ENCODE assay signal across 10 mouse cellular contexts in the genomic region with DNA sequence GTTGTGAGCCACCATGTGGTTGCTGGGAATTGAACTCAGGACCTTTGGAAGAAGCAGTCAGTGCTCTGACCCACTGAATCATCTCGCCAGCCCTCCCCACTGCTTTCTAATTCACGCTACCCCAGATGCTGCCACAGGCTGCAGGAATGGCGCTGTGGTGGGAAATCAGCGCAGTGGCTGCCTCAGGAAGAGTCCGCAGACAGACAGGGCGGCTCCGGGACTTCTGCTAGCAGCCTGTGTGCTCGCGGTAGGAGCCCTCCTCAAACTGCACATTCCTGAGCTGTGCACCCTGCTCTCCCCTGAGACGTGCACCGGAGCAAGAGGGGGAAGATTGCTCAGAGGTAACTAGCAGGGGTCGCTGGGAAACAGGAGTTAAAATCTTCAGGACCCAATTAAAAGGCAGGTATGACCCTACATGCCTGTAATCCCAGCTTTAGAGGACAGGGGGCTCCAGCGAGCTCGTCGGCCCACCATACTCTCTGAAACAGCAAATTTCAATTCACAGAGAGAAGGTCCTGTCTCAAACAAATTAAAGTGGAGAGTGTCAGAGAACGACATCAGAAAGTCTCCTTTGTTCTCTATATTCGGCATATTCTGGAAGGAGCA. TPM values are rescaled to one million over a fixed set of nuclear protein-coding genes. Genes with fewer than 3 reads are reported as not detected.
DNase-seq lines count a peak whose midpoint lies in the region; ATAC-seq and TF ChIP-seq lines count a peak whose summit lies in the region.
"Had no signal": no experiment of that assay in that cellular context is flagged by ENCODE, and none has a peak within 500 bp of the region (broad histone marks: within the 10 kb centered on the region; RNA-seq: fewer than 3 reads in every experiment).

No protein-coding gene starts in this region.

- TF ChIP-seq CTCF in liver, adult 2 months (IDR thresholded peaks at IDR 0.05; ENCODE audit: low read depth, low read length): peak; percentile 16; the same call in 1 of the 2 replicates

- DNase-seq in cerebellum, postnatal 14 days: peak; percentile 34 to 62
- no peak for DNase-seq in cerebellum, postnatal 36 days
- no peak for DNase-seq in liver, adult 2 months (ENCODE audit: extremely low read depth, low read depth, low spot score)
- DNase-seq in liver: no peak
- no peak for DNase-seq in ovary, adult 18-20 months (ENCODE audit: low spot score)
- no peak for DNase-seq in adrenal gland, adult 18-20 months (ENCODE audit: low spot score in 2 of 2)
- DNase-seq: B cell, adult 2 months; layer of hippocampus, postnatal 36 days had no signal

- H3K4me2 ChIP-seq in embryonic facial prominence, embryonic 12.5 days (replicated peaks): 0 out of 2 replicates have a peak overlapping the region, but pooled peaks have one; percentile 15
- H3K4me2 ChIP-seq in midbrain, embryonic 13.5 days (replicated peaks): no peak overlapping the region

- H3K9me3 ChIP-seq in embryonic facial prominence, embryonic 12.5 days: no peaks in the 10 kb centered on the region
- H3K9me3 ChIP-seq in midbrain, embryonic 13.5 days: no peaks in the 10 kb centered on the region

- H3K79me2 ChIP-seq in liver, adult 2 months (ENCODE audit: control insufficient read depth, insufficient read depth, low read length): no peaks in the 10 kb centered on the region

- H3K36me3 ChIP-seq in liver, adult 2 months (ENCODE audit: control insufficient read depth, insufficient read depth, low read length): no peaks in the 10 kb centered on the region
- no peaks in the 10 kb centered on the region for H3K36me3 ChIP-seq in embryonic facial prominence, embryonic 12.5 days
- no peaks in the 10 kb centered on the region for H3K36me3 ChIP-seq in midbrain, embryonic 13.5 days

- ATAC-seq in embryonic facial prominence, embryonic 12.5 days (ENCODE audit: insufficient number of reproducible peaks, insufficient read depth, low FRiP score, low TSS enrichment): no peak
- 0 out of 2 replicates have a peak, but pooled peaks have one; percentile 27 for ATAC-seq in midbrain, embryonic 13.5 days

- no peak overlapping the region for H3K4me3 ChIP-seq in liver, adult 2 months (ENCODE audit: insufficient read depth, low read depth, low read length)
- no peak overlapping the region for H3K4me3 ChIP-seq in embryonic facial prominence, embryonic 12.5 days
- no peak overlapping the region for H3K4me3 ChIP-seq in midbrain, embryonic 13.5 days (replicated peaks)

- TF ChIP-seq POLR2A in liver, adult 2 months (IDR thresholded peaks at IDR 0.05; ENCODE audit: extremely low read depth, insufficient read depth, low read length): no peak

- WGBS in liver, adult 2 months: 58% methylated on average over 17 of the region's 17 CpGs
- 39% methylated on average over 17 of the region's 17 CpGs for WGBS in embryonic facial prominence, embryonic 12.5 days
- 43% methylated on average over 17 of the region's 17 CpGs for WGBS in midbrain, embryonic 13.5 days

- H3K27ac ChIP-seq in liver, adult 2 months (replicated peaks; ENCODE audit: insufficient read depth, low read depth, low read length): no peak overlapping the region
- no peak overlapping the region for H3K27ac ChIP-seq in embryonic facial prominence, embryonic 12.5 days
- no peak overlapping the region for H3K27ac ChIP-seq in midbrain, embryonic 13.5 days

- H3K4me1 ChIP-seq in liver, adult 2 months (ENCODE audit: control insufficient read depth, insufficient read depth, low read length): peaks cover 4% of the 10 kb centered on the region; the same call in 1 of the 2 replicates
- H3K4me1 ChIP-seq in embryonic facial prominence, embryonic 12.5 days: no peaks in the 10 kb centered on the region
- H3K4me1 ChIP-seq in midbrain, embryonic 13.5 days (replicated peaks): no peaks in the 10 kb centered on the region

- H3K27me3 ChIP-seq in liver, adult 2 months (ENCODE audit: control insufficient read depth, insufficient read depth, low read length): no peaks in the 10 kb centered on the region
- no peaks in the 10 kb centered on the region for H3K27me3 ChIP-seq in embryonic facial prominence, embryonic 12.5 days
- H3K27me3 ChIP-seq in midbrain, embryonic 13.5 days: no peaks in the 10 kb centered on the region

- no peak overlapping the region for H3K9ac ChIP-seq in liver, adult 2 months (ENCODE audit: low read depth, low read length)
- H3K9ac ChIP-seq in embryonic facial prominence, embryonic 12.5 days: no peak overlapping the region
- no peak overlapping the region for H3K9ac ChIP-seq in midbrain, embryonic 13.5 days (replicated peaks)

RNA-seq across cellular contexts. Expression of a gene that starts 10.3 kb away (rescaled TPM):
- total RNA-seq in liver, adult 2 months (2014; rRNA removed): 50.9 and 134 TPM in 2 replicates
- 1.9 and 5.3 TPM in 2 replicates for polyA plus RNA-seq in liver, adult 2 months (2012; rRNA removed)
- polyA plus RNA-seq in embryonic facial prominence, embryonic 12.5 days (2016; fragmentation: Nextera tagmentation; extraction: Ambion mirVana): not detected in 2 replicates
- polyA plus RNA-seq in midbrain, embryonic 13.5 days (2015; fragmentation: Nextera tagmentation; extraction: Ambion mirVana): 1.6 and 2.2 TPM in 2 replicates
- total RNA-seq in adrenal gland, adult 18-20 months (2021): not detected
- total RNA-seq: layer of hippocampus, postnatal 36 days had no signal

RNA-seq across cellular contexts. Expression of a gene that starts 37.3 kb away (rescaled TPM):
- 4.7 and 5.0 TPM in 2 replicates for total RNA-seq in liver, adult 2 months (2014; rRNA removed)
- 2.9 and 4.3 TPM in 2 replicates for polyA plus RNA-seq in liver, adult 2 months (2012; rRNA removed)
- polyA plus RNA-seq in embryonic facial prominence, embryonic 12.5 days (2016; fragmentation: Nextera tagmentation; extraction: Ambion mirVana): 26.3 and 29.2 TPM in 2 replicates
- 28.8 and 29.2 TPM in 2 replicates for polyA plus RNA-seq in midbrain, embryonic 13.5 days (2015; fragmentation: Nextera tagmentation; extraction: Ambion mirVana)
- total RNA-seq in adrenal gland, adult 18-20 months (2021): 1 to 10 TPM; 6.4 to 6.5 TPM

RNA-seq across cellular contexts. Expression of a gene that starts 50.4 kb away (rescaled TPM):
- total RNA-seq in liver, adult 2 months (2014; rRNA removed): 84.5 and 91.7 TPM in 2 replicates
- 160 and 175 TPM in 2 replicates for polyA plus RNA-seq in liver, adult 2 months (2012; rRNA removed)
- polyA plus RNA-seq in embryonic facial prominence, embryonic 12.5 days (2016; fragmentation: Nextera tagmentation; extraction: Ambion mirVana): 0.29 and 0.52 TPM in 2 replicates
- 0.39 and 0.50 TPM in 2 replicates for polyA plus RNA-seq in midbrain, embryonic 13.5 days (2015; fragmentation: Nextera tagmentation; extraction: Ambion mirVana)
- 100 to 1,000 TPM in 1 of 2 experiments, 10 to 100 TPM in 1; 65.1 to 101 TPM for total RNA-seq in adrenal gland, adult 18-20 months (2021)

Comparison
In these comparisons a context has a peak if more than half of its experiments do, and no peak if none do; other contexts are left out.
1. DNase-seq: peak in cerebellum, postnatal 14 days (2 of 2); none in cerebellum, postnatal 36 days (0 of 2), liver, adult 2 months (single experiment), liver (single experiment), ovary, adult 18-20 months (single experiment) and adrenal gland, adult 18-20 months (0 of 2).
2. RNA of a gene that starts 50.4 kb away (polyA plus RNA-seq): 160 to 175 TPM in liver, adult 2 months; 0.39 to 0.50 TPM in midbrain, embryonic 13.5 days and 0.29 to 0.52 TPM in embryonic facial prominence, embryonic 12.5 days; every median in the first group is over 100 times any median in the second.